Mouse (Mus musculus) thymus, adult 2 months (tissue): ENCODE results near the gene Agbl1. TPM values are rescaled to one million over a fixed set of nuclear protein-coding genes. Genes with fewer than 3 reads are reported as not detected.

ENCODE experiments used
- DNase-seq: peaks from one replicate; pipeline ENCODE4 v3.0.0; 2021
- H3K27ac ChIP-seq: fragments of 200-500 bp; 2 replicates; pipeline ENCODE4 v1.5.1; 2012; ENCODE audit warnings: low read length, control low read depth; ENCODE audit not compliant: control insufficient read depth, insufficient read depth
- H3K27me3 ChIP-seq: fragments of 200-500 bp; 2 replicates; pipeline ENCODE4 v1.6.1; 2012; ENCODE audit warnings: mild to moderate bottlenecking, low read length, moderate library complexity, mixed read lengths; ENCODE audit not compliant: control insufficient read depth, insufficient read depth
- H3K36me3 ChIP-seq: fragments of 200-500 bp; 2 replicates; pipeline ENCODE4 v1.6.1; 2012; ENCODE audit warnings: mild to moderate bottlenecking, low read length, moderate library complexity; ENCODE audit not compliant: control insufficient read depth, insufficient read depth
- H3K4me1 ChIP-seq: fragments of 200-500 bp; replicated peaks from 2 replicates; pipeline ENCODE4 v1.6.1; 2012; ENCODE audit warnings: low read length; ENCODE audit not compliant: control insufficient read depth, insufficient read depth
- H3K4me3 ChIP-seq: fragments of 200-500 bp; 2 replicates; pipeline ENCODE4 v1.5.1; 2012; ENCODE audit warnings: mild to moderate bottlenecking, low read length, control low read depth, moderate library complexity; ENCODE audit not compliant: control insufficient read depth, insufficient read depth
- CTCF ChIP-seq: fragments of 200-500 bp; IDR thresholded peaks from 2 replicates; pipeline ENCODE4 v1.5.1; 2012; ENCODE audit warnings: mild to moderate bottlenecking, control low read depth, low read length, moderate library complexity, borderline replicate concordance; ENCODE audit not compliant: control insufficient read depth, poor library complexity, insufficient read depth; ENCODE audit errors: extremely low read depth
- POLR2A ChIP-seq: fragments of 200-500 bp; IDR thresholded peaks from 2 replicates; pipeline ENCODE4 v1.6.1; 2012; ENCODE audit warnings: mild to moderate bottlenecking, low read length, control low read depth, moderate library complexity; ENCODE audit not compliant: control insufficient read depth, poor library complexity, insufficient read depth; ENCODE audit errors: extremely low read depth
- WGBS: fragments of 180-500 bp; shearing (Covaris S2); methylation state at CpG from one replicate; pipeline ENCODE4 v1.1.7; 2018; 5-methylcytosine and 5-hydroxymethylcytosine counted together
- polyA plus RNA-seq: library from polyadenylated mRNA; depleted of rRNA; stranded (reverse); fragments of >200 nt; gene quantifications from 2 replicates; pipeline ENCODE4 v1.2.3, GENCODE M21; 2012; rRNA removed

Gene Agbl1
- 0.08 TPM in 2 replicates for polyA plus RNA-seq

GRCm38 (mm10) chr7:76229311-76229937 lies at the start of gene Agbl1:
TSS of gene Agbl1 (plus strand) at chr7:76229887.
- H3K27me3 ChIP-seq, result no peaks in the 10 kb centered on the region
- H3K27ac ChIP-seq, result peak within 1 kb of the TSS; percentile 9; the same call in 1 of the 2 replicates
- H3K4me1 ChIP-seq, result peaks cover 8% of the 10 kb centered on the region
- TF ChIP-seq CTCF (no peak), POLR2A (no peak)
- no peak for DNase-seq
- no peaks in the 10 kb centered on the region for H3K36me3 ChIP-seq
- no peak within 1 kb of the TSS for H3K4me3 ChIP-seq
- 58% methylated on average over 7 of the region's 7 CpGs for WGBS

GRCm38 (mm10) chr7:76185005-76185658 lies 44.6 kb upstream of the Agbl1 start:
- TF ChIP-seq CTCF, result no peak
- TF ChIP-seq POLR2A, result no peak

GRCm38 (mm10) chr7:76185681-76186121 lies 44.0 kb upstream of the Agbl1 start:
- Histone ChIP-seq H3K27ac (no peak overlapping the region), H3K36me3 (no peaks in the 10 kb centered on the region), H3K4me1 (peaks cover 4% of the 10 kb centered on the region; the same call in 1 of the 2 replicates), H3K27me3 (no peaks in the 10 kb centered on the region), H3K4me3 (no peak overlapping the region)
- TF ChIP-seq POLR2A (no peak), CTCF (no peak)
- WGBS, result 26% methylated on average over 6 of the region's 6 CpGs
- no peak for DNase-seq

More at GRCm38 (mm10) chr7:76185005-76185658, 44.6 kb upstream of the Agbl1 start:
- Histone ChIP-seq H3K36me3 (no peaks in the 10 kb centered on the region), H3K4me1 (peaks cover 4% of the 10 kb centered on the region; the same call in 1 of the 2 replicates), H3K4me3 (no peak overlapping the region), H3K27me3 (no peaks in the 10 kb centered on the region), H3K27ac (no peak overlapping the region)
- no peak for DNase-seq
- WGBS, result 60% methylated on average over 7 of the region's 7 CpGs

- WGBS, result 93% methylated on average over 4 of the region's 4 CpGs
- H3K4me3 ChIP-seq, result no peak overlapping the region
- H3K36me3 ChIP-seq, result no peaks in the 10 kb centered on the region
- H3K27me3 ChIP-seq, result no peaks in the 10 kb centered on the region
- H3K27ac ChIP-seq, result no peak overlapping the region
- no peak for TF ChIP-seq POLR2A
- TF ChIP-seq CTCF, result no peak
- no peaks in the 10 kb centered on the region for H3K4me1 ChIP-seq
- DNase-seq, result no peak
Observed at GRCm38 (mm10) chr7:76218546-76218945, 11.1 kb upstream of the Agbl1 start.

- TF ChIP-seq CTCF, result no peak
- TF ChIP-seq POLR2A, result no peak
- Histone ChIP-seq H3K4me3 (no peak overlapping the region), H3K27me3 (no peaks in the 10 kb centered on the region), H3K27ac (no peak overlapping the region), H3K36me3 (no peaks in the 10 kb centered on the region), H3K4me1 (no peaks in the 10 kb centered on the region)
- no peak for DNase-seq
- WGBS, result 94% methylated on average over 7 of the region's 7 CpGs
Observed at GRCm38 (mm10) chr7:76219797-76220469, 9.8 kb upstream of the Agbl1 start.

GRCm38 (mm10) chr7:76222691-76223090 lies 7.0 kb upstream of the Agbl1 start:
- 90% methylated on average over 2 of the region's 2 CpGs for WGBS
- Histone ChIP-seq H3K27me3 (no peaks in the 10 kb centered on the region), H3K27ac (no peak overlapping the region), H3K36me3 (no peaks in the 10 kb centered on the region), H3K4me3 (no peak overlapping the region), H3K4me1 (no peaks in the 10 kb centered on the region)
- TF ChIP-seq CTCF (no peak), POLR2A (no peak)
- DNase-seq, result no peak
